Mouse (Mus musculus) ES-Bruce4 (cell line): ENCODE results near the gene Tm6sf2.

Source experiments
- CTCF ChIP-seq: IDR thresholded peaks from one replicate; pipeline ENCODE4 v1.8.1; 2011; ENCODE audit warnings: low read depth, low read length
- POLR2A ChIP-seq: IDR thresholded peaks from one replicate; pipeline ENCODE4 v1.8.1; 2011; ENCODE audit warnings: low read length; ENCODE audit not compliant: insufficient read depth

DNA sequence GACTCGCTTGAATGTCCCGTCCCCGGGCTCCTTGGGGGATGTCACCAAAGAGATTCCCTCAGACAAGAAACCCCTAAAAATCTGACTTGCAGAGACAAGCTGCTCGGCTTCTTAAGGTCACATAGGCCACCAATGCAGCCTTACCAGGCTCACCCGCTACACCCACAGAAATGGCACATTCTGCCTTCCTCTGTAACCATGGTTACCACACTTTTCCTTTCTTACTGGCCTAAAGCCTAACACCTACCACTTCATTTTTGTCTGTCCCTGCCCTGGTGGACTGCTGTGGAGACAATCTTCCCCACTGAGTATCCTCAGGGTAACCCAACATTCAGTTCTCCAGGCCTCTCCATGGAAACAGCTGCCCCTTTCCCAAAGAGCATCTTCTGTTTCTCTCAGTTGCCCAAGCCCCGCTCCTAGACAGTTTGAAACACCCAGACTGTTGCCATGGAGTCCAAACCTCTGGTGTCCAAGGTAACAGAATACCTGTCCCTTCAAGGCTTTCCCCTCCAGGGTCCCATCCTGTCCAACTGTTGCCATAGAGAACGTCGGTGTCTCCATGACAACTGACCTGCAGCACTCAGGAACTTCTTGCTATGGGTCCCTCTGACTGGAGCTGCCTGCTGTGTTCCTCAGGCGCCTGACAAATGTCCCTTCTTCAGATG is 16.7 kb downstream of the Tm6sf2 start:
- TF ChIP-seq POLR2A (no peak), CTCF (no peak)
